Mouse (Mus musculus) embryonic fibroblast, embryonic 13.5 days (primary cell): ENCODE measurements around the gene Lingo2.

ENCODE experiments used
- CTCF ChIP-seq: IDR thresholded peaks from 2 replicates; pipeline ENCODE4 v1.5.1; 2011; ENCODE audit warnings: mild to moderate bottlenecking, control low read depth, low read length, moderate library complexity, borderline replicate concordance; ENCODE audit not compliant: insufficient read depth
- POLR2A ChIP-seq: IDR thresholded peaks from 2 replicates; pipeline ENCODE4 v1.6.1; 2011; ENCODE audit warnings: low read depth, mild to moderate bottlenecking, control low read depth, low read length, moderate library complexity

DNA sequence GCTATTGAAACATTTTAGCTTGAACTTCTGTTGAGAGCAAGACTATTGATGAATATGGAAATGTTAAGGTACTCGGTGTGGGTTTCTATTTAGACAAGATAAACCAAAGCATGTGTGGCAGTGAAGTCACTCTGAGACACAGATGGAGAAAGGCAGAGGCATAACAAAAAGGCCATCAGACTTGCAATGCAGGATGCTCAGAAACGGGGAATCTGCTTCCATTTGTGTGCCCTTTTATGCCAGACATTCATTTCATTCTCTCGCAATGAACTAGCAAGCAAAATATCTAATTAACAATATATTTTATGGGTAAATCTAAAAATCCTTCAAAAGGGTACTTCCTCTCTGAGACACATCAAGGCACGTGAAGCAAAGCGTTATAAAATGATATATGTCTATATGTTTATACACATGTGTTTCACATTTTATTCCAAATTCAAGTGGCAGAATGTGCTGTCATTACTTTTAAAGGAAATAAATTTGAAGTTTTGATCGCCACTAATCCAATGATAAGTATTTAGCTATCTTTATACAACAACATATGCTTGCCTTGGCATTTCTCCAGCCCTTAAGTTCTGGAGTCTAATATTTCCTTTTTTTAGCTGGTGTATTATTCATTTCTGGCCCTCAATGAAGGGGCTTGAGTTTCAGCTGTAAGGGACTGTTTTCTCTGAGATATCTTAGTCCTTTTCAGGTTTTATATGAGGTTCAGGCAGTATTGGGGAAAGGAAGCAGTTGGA, 1199.3 kb downstream of the Lingo2 start:
- no peak for TF ChIP-seq CTCF
- no peak for TF ChIP-seq POLR2A
